Mouse (Mus musculus) MEL (cell line): ENCODE data around the gene Nme3.

Experiments
- MAX ChIP-seq: IDR thresholded peaks from 2 replicates; pipeline ENCODE4 v1.6.1; 2011; ENCODE audit warnings: low read length, improper control_type of control experiment
- TAL1 ChIP-seq: IDR thresholded peaks from 2 replicates; pipeline ENCODE4 v1.6.1; 2012; ENCODE audit warnings: mild to moderate bottlenecking, inconsistent platforms, low read length, moderate library complexity, mixed read lengths

DNA sequence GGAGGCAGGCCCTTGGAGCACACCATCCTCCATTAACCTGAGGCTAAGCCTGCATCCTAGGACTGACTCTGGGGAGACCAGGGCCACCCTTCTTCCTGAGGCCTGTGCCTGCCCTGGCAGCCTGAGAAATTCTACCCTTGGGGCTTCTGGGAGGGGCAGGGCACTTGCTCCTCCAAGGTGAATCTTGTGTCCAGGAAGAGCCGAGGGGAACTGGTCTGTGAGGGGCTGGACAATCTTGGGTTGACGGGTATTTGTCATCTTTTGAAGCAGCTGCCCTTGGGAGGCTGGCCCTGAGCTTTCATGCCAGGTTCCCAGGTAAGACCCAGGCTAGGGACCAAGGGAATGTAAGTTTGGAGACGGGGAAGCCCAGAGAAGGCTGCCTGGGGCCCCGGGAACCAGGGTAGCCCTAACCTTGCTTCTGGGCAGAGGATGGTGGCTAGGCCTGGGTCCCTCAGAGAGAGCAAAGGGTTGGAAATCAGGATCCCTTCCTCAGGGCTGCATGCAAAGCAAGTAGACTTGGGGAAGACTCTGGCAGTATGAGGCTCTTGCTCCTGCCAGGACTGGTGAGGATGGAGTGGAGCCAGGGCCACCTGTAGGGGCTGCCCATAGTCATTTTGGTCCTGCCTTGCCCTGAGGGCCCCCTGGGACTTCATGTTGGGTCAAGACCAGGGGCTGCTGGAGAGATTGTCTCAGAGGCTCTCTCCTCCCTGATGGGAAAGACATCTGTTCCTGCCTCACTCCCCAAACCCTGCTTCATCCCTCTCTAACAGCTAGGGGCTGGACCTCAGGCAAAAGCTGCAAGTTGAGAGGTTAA, 1.9 kb downstream of the Nme3 start:
- no peak for TF ChIP-seq MAX
- no peak for TF ChIP-seq TAL1
